Mouse (Mus musculus) limb, embryonic 10.5 days (tissue): Measurements from ENCODE around the gene Zfp319. TPM values are rescaled to one million over a fixed set of nuclear protein-coding genes. Genes with fewer than 3 reads are reported as not detected.

Source experiments
- DNase-seq: peaks from one replicate; pipeline ENCODE4 v3.0.0-alpha.2; 2017; ENCODE audit warnings: low spot score
- H3K27ac ChIP-seq: fragments of 300-500 bp; sonication (generic); 2 replicates; pipeline ENCODE4 v1.5.1; 2016; ENCODE audit warnings: mild to moderate bottlenecking
- H3K27me3 ChIP-seq: fragments of 300-500 bp; sonication (generic); 2 replicates; pipeline ENCODE4 v1.6.1; 2016; ENCODE audit warnings: low read depth, mild to moderate bottlenecking; ENCODE audit not compliant: poor library complexity, severe bottlenecking
- H3K36me3 ChIP-seq: fragments of 300-500 bp; sonication (generic); 2 replicates; pipeline ENCODE4 v1.6.1; 2016; ENCODE audit warnings: mild to moderate bottlenecking, moderate library complexity
- H3K4me1 ChIP-seq: fragments of 300-500 bp; sonication (generic); 2 replicates; pipeline ENCODE4 v1.6.1; 2016
- H3K4me3 ChIP-seq: fragments of 300-500 bp; sonication (generic); 2 replicates; pipeline ENCODE4 v1.5.1; 2016; ENCODE audit warnings: mild to moderate bottlenecking, moderate library complexity
- H3K9me3 ChIP-seq: fragments of 300-500 bp; sonication (generic); replicated peaks from 2 replicates; pipeline ENCODE4 v1.6.1; 2016; ENCODE audit warnings: mild to moderate bottlenecking
- WGBS: fragments of 180-500 bp; shearing (Covaris S2); methylation state at CpG from one replicate; pipeline ENCODE4 v1.1.7; 2016; 5-methylcytosine and 5-hydroxymethylcytosine counted together
- polyA plus RNA-seq: library from polyadenylated mRNA; unstranded; fragments of >200 nt; fragmentation: Nextera tagmentation; extraction: Ambion mirVana; gene quantifications from 2 replicates; pipeline ENCODE4 v1.2.1, GENCODE M21; 2016

Gene Zfp319
- polyA plus RNA-seq, 1 experiment from 2014 or later = 11.5 TPM

DNA sequence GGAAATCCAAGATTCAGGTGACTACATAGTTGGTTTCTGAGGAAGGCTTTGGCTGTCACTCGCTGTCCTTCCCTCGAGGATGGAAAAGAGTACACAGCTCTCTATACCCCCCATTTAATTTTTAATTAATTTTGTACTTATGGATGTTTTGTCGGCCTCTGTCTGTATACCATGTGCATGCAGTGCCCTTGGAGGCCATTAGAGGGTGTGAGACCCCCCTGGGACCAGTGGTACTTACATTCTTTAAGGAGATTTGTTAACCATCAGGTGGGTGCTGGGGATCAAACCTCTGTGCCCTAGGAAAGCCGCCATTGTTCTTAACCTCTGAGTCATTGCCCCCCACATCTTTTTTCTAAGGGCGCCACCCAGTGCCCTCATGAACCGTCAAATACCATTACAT lies 12.9 kb upstream of the Zfp319 start:
- no peak for DNase-seq
- WGBS = 83% methylated on average over 6 of the region's 6 CpGs
- peaks cover 43% of the 10 kb centered on the region for H3K36me3 ChIP-seq

GRCm38 (mm10) chr8:95341721-95342120 lies 10.0 kb upstream of the Zfp319 start:
- H3K4me3 ChIP-seq = no peak overlapping the region
- DNase-seq = no peak
- H3K27ac ChIP-seq = no peak overlapping the region
- WGBS = 73% methylated on average over 5 of the region's 5 CpGs
- H3K4me1 ChIP-seq = peaks cover 7% of the 10 kb centered on the region
- H3K36me3 ChIP-seq = peaks cover 62% of the 10 kb centered on the region
- H3K9me3 ChIP-seq = no peaks in the 10 kb centered on the region
- no peaks in the 10 kb centered on the region for H3K27me3 ChIP-seq

More for the DNA sequence above, 12.9 kb upstream of the Zfp319 start:
- peaks cover 18% of the 10 kb centered on the region for H3K27me3 ChIP-seq
- peaks cover 11% of the 10 kb centered on the region for H3K4me1 ChIP-seq
- no peak overlapping the region for H3K4me3 ChIP-seq
- H3K9me3 ChIP-seq = no peaks in the 10 kb centered on the region
- H3K27ac ChIP-seq = no peak overlapping the region

- no peaks in the 10 kb centered on the region for H3K9me3 ChIP-seq
- no peak for DNase-seq
- H3K36me3 ChIP-seq = peaks cover 50% of the 10 kb centered on the region
Measured at GRCm38 (mm10) chr8:95336363-95336762, 4.6 kb upstream of the Zfp319 start.

GRCm38 (mm10) chr8:95335706-95336105 lies 4.0 kb upstream of the Zfp319 start:
- Histone ChIP-seq H3K27me3 (no peaks in the 10 kb centered on the region), H3K9me3 (no peaks in the 10 kb centered on the region), H3K27ac (no peak overlapping the region), H3K4me1 (peaks cover 12% of the 10 kb centered on the region), H3K4me3 (no peak overlapping the region), H3K36me3 (peaks cover 49% of the 10 kb centered on the region)
- WGBS = 90% methylated on average over 1 of the region's 1 CpGs
- no peak for DNase-seq

More at GRCm38 (mm10) chr8:95336363-95336762, 4.6 kb upstream of the Zfp319 start:
- Histone ChIP-seq H3K27ac (no peak overlapping the region), H3K27me3 (no peaks in the 10 kb centered on the region), H3K4me3 (no peak overlapping the region), H3K4me1 (peaks cover 6% of the 10 kb centered on the region)

- H3K27me3 ChIP-seq = no peaks in the 10 kb centered on the region
- peaks cover 44% of the 10 kb centered on the region for H3K36me3 ChIP-seq
- H3K4me3 ChIP-seq = peak overlapping the region; percentile 90
- no peak for DNase-seq
- no peaks in the 10 kb centered on the region for H3K9me3 ChIP-seq
- H3K27ac ChIP-seq = peak overlapping the region; percentile 97
- peaks cover 31% of the 10 kb centered on the region for H3K4me1 ChIP-seq
- 33% methylated on average over 21 of the region's 21 CpGs for WGBS
Measured at GRCm38 (mm10) chr8:95332437-95333199, 868 bp upstream of the Zfp319 start.

DNA sequence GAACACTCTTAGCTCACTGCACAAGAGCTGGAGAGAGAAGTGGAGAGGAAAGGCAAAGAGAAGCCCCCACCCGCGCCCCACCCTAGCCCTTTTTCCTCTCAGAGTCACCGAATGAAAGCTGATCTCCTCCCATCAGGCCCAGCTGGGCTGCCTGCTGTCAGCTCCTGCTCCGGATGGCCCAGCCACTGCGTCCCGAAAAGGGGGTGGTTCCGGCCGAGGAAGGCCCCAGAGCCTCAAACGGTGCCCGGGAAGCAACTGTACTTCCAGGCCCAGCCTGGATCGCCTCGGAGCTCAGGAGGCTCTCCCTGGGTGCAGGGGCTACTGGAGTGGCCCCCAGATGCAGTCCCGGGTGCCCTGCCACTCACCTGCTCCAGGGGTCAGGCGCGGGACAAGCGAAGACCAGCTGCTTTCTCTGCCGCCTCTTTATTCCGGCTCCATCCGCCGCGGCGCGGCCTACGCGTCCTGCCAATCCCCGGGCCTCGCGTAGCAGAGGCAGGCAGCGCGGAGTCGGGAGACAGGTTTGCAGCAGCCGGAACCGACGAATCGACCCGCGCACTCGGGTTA lies 512 bp downstream of the Zfp319 start:
- Histone ChIP-seq H3K4me1 (peaks cover 38% of the 10 kb centered on the region), H3K27me3 (no peaks in the 10 kb centered on the region), H3K27ac (peak overlapping the region; percentile 97), H3K36me3 (peaks cover 55% of the 10 kb centered on the region), H3K4me3 (peak overlapping the region; percentile 90), H3K9me3 (no peaks in the 10 kb centered on the region)
- peak; percentile 89 for DNase-seq
- under 1% methylated on average over 38 of the region's 38 CpGs for WGBS

GRCm38 (mm10) chr8:95330367-95330766 lies 1.4 kb downstream of the Zfp319 start:
- Histone ChIP-seq H3K27ac (no peak overlapping the region), H3K9me3 (no peaks in the 10 kb centered on the region), H3K4me1 (peaks cover 38% of the 10 kb centered on the region), H3K27me3 (no peaks in the 10 kb centered on the region), H3K36me3 (peaks cover 64% of the 10 kb centered on the region), H3K4me3 (peak overlapping the region; percentile 90)
- no peak for DNase-seq
- WGBS = 88% methylated on average over 1 of the region's 1 CpGs

- WGBS = 83% methylated on average over 46 of the region's 46 CpGs
- no peak overlapping the region for H3K27ac ChIP-seq
- H3K4me3 ChIP-seq = no peak overlapping the region
- H3K27me3 ChIP-seq = no peaks in the 10 kb centered on the region
- peaks cover 38% of the 10 kb centered on the region for H3K4me1 ChIP-seq
- DNase-seq = no peak
- H3K36me3 ChIP-seq = peaks cover 63% of the 10 kb centered on the region
- H3K9me3 ChIP-seq = no peaks in the 10 kb centered on the region
Measured at GRCm38 (mm10) chr8:95327866-95328465, 3.8 kb downstream of the Zfp319 start.

DNA sequence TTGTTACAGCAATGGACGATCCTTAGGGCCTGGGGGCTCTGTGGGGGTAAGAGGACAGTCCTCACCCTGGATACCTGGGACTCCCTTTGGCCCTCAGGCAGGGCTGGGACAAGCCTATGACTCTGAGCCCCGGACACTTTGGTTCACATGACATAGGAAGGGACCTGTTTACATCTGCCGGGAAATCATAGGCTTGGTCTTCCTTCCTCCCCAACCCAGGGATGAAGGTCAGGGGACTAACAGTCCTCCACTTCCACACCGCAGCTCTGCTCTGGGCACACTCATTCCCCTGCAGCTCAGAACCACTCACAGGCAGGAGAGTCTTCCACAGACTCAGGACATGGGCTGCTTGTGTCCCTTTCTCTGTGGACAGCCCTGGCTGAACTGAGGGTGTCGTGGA lies 4.9 kb downstream of the Zfp319 start:
- H3K36me3 ChIP-seq = peaks cover 63% of the 10 kb centered on the region
- no peaks in the 10 kb centered on the region for H3K9me3 ChIP-seq
- WGBS = 95% methylated on average over 5 of the region's 5 CpGs

DNA sequence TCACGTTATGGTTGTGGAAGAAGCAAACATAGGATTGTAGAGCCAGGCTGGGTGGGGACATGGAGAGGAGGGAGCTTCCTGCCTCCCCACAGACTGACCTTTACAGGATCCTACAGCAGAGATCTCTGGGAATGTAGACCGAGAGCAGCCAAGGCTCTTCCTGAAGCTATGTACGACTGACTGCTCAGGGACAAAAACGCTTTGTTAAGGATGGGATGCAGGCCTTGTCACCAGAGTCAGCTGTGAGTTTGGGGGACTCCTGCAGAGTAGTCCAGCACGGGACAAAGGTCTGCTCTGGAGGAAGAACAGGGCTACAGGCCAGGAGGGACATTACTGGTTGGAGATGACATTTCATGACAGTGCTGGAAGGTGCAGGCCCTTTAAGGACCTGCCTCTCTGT lies 7.1 kb downstream of the Zfp319 start:
- Histone ChIP-seq H3K4me3 (no peak overlapping the region), H3K36me3 (peaks cover 61% of the 10 kb centered on the region), H3K27ac (no peak overlapping the region), H3K9me3 (no peaks in the 10 kb centered on the region), H3K27me3 (peaks cover 19% of the 10 kb centered on the region), H3K4me1 (peaks cover 31% of the 10 kb centered on the region)
- WGBS = 75% methylated on average over 5 of the region's 5 CpGs
- DNase-seq = no peak

More for the DNA sequence above, 4.9 kb downstream of the Zfp319 start:
- H3K4me1 ChIP-seq = peaks cover 35% of the 10 kb centered on the region
- no peak overlapping the region for H3K27ac ChIP-seq
- no peak overlapping the region for H3K4me3 ChIP-seq
- no peak for DNase-seq
- no peaks in the 10 kb centered on the region for H3K27me3 ChIP-seq

DNA sequence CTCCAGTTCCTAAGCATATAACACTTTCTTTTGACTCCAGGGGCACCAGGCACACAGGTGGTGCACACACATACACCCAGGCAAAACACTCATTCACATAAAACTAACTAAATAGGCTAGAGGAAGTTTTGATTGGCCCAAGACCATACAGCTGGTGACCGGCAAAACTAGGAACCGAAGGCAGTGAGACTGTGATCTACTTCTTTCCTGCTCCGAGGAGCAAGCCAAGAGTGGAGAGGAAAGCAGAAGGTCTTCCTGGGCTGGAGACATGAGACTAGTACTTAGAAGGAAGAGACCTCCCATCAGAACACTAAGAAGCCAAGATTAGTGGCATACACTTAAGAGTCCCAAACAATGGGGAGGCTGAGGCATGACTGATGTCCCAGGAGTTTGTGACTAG lies 8.5 kb downstream of the Zfp319 start:
- H3K27me3 ChIP-seq = peaks cover 32% of the 10 kb centered on the region
- H3K36me3 ChIP-seq = peaks cover 47% of the 10 kb centered on the region
- WGBS = 84% methylated on average over 3 of the region's 3 CpGs

GRCm38 (mm10) chr8:95320224-95321139 lies 11.3 kb downstream of the Zfp319 start:
- peaks cover 16% of the 10 kb centered on the region for H3K4me1 ChIP-seq
- no peaks in the 10 kb centered on the region for H3K9me3 ChIP-seq
- peaks cover 32% of the 10 kb centered on the region for H3K27me3 ChIP-seq
- peak overlapping the region; percentile 58 for H3K4me3 ChIP-seq
- H3K27ac ChIP-seq = peak overlapping the region; percentile 62; the same call in 1 of the 2 replicates
- WGBS = 2% methylated on average over 41 of the region's 41 CpGs
- H3K36me3 ChIP-seq = peaks cover 20% of the 10 kb centered on the region
- DNase-seq = peak; percentile 62

More for the DNA sequence above, 8.5 kb downstream of the Zfp319 start:
- Histone ChIP-seq H3K4me1 (peaks cover 27% of the 10 kb centered on the region), H3K9me3 (no peaks in the 10 kb centered on the region), H3K4me3 (no peak overlapping the region), H3K27ac (no peak overlapping the region)
- DNase-seq = no peak
